Mouse (Mus musculus): ENCODE data around the gene Ncbp1.

- TF ChIP-seq CTCF (IDR thresholded peaks at IDR 0.05; ENCODE audit: low read depth) (no peak), EP300 (IDR thresholded peaks at IDR 0.05; ENCODE audit: low read depth) (no peak)
Observed at GRCm38 (mm10) chr4:46102078-46102769, 36.2 kb upstream of the Ncbp1 start.

Data from heart, postnatal 0 days (tissue).